Comparison of ENCODE assay signal across 8 mouse cellular contexts in the genomic region with DNA sequence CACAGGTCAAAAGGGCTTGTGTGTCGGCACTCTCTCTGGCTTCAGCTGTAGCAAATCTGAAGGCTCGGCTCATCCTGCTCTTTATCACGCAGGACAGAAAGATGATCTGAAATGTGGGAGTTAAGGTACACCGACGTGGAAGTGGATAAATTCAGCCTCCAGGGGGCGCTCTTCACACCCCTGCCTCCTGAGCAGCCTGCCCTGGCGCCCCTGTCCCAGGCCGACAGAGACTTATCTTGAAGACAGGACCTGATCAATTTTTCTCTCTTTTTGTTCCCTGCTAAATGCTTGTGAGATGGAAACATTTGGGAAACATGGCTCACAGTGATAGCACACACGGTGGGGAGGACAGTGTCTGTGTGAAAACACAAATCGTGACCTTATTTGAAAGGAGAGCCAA. TPM values are rescaled to one million over a fixed set of nuclear protein-coding genes. Genes with fewer than 3 reads are reported as not detected.
A peak's percentile ranks its signal among the peaks of the same experiment; 100 is the strongest.
DNase-seq lines count a peak whose midpoint lies in the region; ATAC-seq lines count a peak whose summit lies in the region.

No protein-coding gene starts in this region.

- no peaks in the 10 kb centered on the region for H3K9me3 ChIP-seq in embryonic facial prominence, embryonic 11.5 days (replicated peaks; ENCODE audit: control insufficient read depth, low read length)

- H3K4me1 ChIP-seq in embryonic facial prominence, embryonic 11.5 days (ENCODE audit: control insufficient read depth, insufficient read depth, low read length): no peaks in the 10 kb centered on the region

- no peak overlapping the region for H3K27ac ChIP-seq in embryonic facial prominence, embryonic 11.5 days (replicated peaks; ENCODE audit: low read depth, low read length)

- ATAC-seq in embryonic facial prominence, embryonic 11.5 days (replicated peaks; ENCODE audit: insufficient number of reproducible peaks, low FRiP score, low TSS enrichment, low read depth): no peak
- peak; percentile 60 for ATAC-seq in megakaryocyte, adult 5-6 weeks (ENCODE audit: poor library complexity, severe bottlenecking)

- DNase-seq in cerebellum, postnatal 14 days: peak; percentile 38 to 62
- no peak for DNase-seq in cerebellum, adult 11 months
- peak; percentile 68 for DNase-seq in right cerebral cortex, postnatal 4 days
- no peak for DNase-seq in right cerebral cortex, postnatal 36 days (ENCODE audit: low spot score in 2 of 2)
- peak; percentile 69 for DNase-seq in embryonic facial prominence, embryonic 11.5 days (ENCODE audit: low spot score)
- peak; percentile 54 to 66 for DNase-seq in heart, postnatal 36 days
- peak; percentile 50 to 51 for DNase-seq in thymus, postnatal 36 days

- no peaks in the 10 kb centered on the region for H3K27me3 ChIP-seq in embryonic facial prominence, embryonic 11.5 days (ENCODE audit: control insufficient read depth, insufficient read depth, low read length)

- intact Hi-C loops in heart, postnatal 36 days (cut with DNase I): loop anchor here (5.0 kb wide), 1 partner anchor 533 kb away; no protein-coding TSS in a partner anchor

- H3K36me3 ChIP-seq in embryonic facial prominence, embryonic 11.5 days (replicated peaks; ENCODE audit: control insufficient read depth, insufficient read depth, low read depth, low read length): no peaks in the 10 kb centered on the region

- no peak overlapping the region for H3K9ac ChIP-seq in embryonic facial prominence, embryonic 11.5 days (replicated peaks; ENCODE audit: low read length)

- H3K4me3 ChIP-seq in embryonic facial prominence, embryonic 11.5 days (ENCODE audit: low read depth, low read length): no peak overlapping the region

- no peak overlapping the region for H3K4me2 ChIP-seq in embryonic facial prominence, embryonic 11.5 days (ENCODE audit: low read depth, low read length)

- WGBS in embryonic facial prominence, embryonic 11.5 days: 25% methylated on average over 10 of the region's 10 CpGs

RNA-seq across cellular contexts. Expression of a gene that starts 11.2 kb away (rescaled TPM):
- polyA plus RNA-seq in embryonic facial prominence, embryonic 11.5 days (2014; fragmentation: Nextera tagmentation; extraction: Ambion mirVana): 24.3 and 24.7 TPM in 2 replicates
- 1 to 10 TPM; 5.1 to 8.5 TPM for total RNA-seq in heart, postnatal 36 days (2021)
- total RNA-seq in megakaryocyte, adult 5-6 weeks (2015): not detected in 2 replicates
- 0.04 TPM in 2 replicates for total RNA-seq in megakaryocyte, adult 5-6 weeks (2017)

RNA-seq across cellular contexts. Expression of a gene that starts 48.0 kb away (rescaled TPM):
- polyA plus RNA-seq in embryonic facial prominence, embryonic 11.5 days (2014; fragmentation: Nextera tagmentation; extraction: Ambion mirVana): 78.0 and 87.0 TPM in 2 replicates
- total RNA-seq in heart, postnatal 36 days (2021): 10 to 100 TPM; 19.6 to 20.4 TPM
- total RNA-seq in megakaryocyte, adult 5-6 weeks (2015): 19.2 and 19.9 TPM in 2 replicates
- total RNA-seq in megakaryocyte, adult 5-6 weeks (2017): 38.2 and 42.9 TPM in 2 replicates

Comparison
In these comparisons a context has a peak if more than half of its experiments do, and no peak if none do; other contexts are left out.
1. DNase-seq: peak in cerebellum, postnatal 14 days (2 of 2), right cerebral cortex, postnatal 4 days (single experiment), embryonic facial prominence, embryonic 11.5 days (single experiment), heart, postnatal 36 days (2 of 2) and thymus, postnatal 36 days (2 of 2); none in cerebellum, adult 11 months (single experiment) and right cerebral cortex, postnatal 36 days (0 of 2).
2. RNA of a gene that starts 11.2 kb away (total RNA-seq): 5.1 to 8.5 TPM in heart, postnatal 36 days; 0.04 TPM in megakaryocyte, adult 5-6 weeks; every median in the first group is over 4 times any median in the second.